Mouse (Mus musculus): ENCODE results near the gene Bmp10. TPM values are rescaled to one million over a fixed set of nuclear protein-coding genes. Genes with fewer than 3 reads are reported as not detected.

Bmp10 gene
- not detected in 2 replicates for polyA plus RNA-seq (2012; rRNA removed)

DNA sequence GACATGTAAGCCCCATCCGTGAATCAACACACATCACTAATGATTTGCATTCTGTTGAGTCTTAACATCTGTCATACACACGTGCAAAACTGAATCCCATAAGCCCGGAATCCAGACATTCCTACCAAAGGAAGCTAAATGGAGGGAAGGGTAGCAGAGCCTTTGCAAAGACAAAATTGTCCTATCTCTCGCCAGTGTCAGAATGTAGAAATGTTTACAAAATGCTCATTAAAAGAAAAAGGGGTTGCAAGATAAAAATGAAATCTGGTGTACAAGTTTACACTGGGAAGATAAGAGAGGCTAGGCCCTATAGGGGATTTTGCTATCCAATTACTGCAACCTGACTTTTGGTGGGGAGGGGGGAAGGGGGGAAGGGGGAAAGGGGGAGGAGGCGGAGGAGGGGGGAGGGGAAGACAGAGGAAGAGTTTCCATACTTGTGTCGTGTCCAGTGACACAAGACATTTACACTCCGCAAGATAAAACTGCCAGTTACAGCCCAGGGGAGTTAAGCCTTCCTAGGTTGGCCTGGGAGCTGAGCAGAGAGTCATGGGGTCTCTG is at the start of gene Bmp10:
Bmp10 (plus strand) TSS at position 508 of the 558 bp plus-strand sequence.
- DNase-seq (ENCODE audit: low read depth): no peak

DNA sequence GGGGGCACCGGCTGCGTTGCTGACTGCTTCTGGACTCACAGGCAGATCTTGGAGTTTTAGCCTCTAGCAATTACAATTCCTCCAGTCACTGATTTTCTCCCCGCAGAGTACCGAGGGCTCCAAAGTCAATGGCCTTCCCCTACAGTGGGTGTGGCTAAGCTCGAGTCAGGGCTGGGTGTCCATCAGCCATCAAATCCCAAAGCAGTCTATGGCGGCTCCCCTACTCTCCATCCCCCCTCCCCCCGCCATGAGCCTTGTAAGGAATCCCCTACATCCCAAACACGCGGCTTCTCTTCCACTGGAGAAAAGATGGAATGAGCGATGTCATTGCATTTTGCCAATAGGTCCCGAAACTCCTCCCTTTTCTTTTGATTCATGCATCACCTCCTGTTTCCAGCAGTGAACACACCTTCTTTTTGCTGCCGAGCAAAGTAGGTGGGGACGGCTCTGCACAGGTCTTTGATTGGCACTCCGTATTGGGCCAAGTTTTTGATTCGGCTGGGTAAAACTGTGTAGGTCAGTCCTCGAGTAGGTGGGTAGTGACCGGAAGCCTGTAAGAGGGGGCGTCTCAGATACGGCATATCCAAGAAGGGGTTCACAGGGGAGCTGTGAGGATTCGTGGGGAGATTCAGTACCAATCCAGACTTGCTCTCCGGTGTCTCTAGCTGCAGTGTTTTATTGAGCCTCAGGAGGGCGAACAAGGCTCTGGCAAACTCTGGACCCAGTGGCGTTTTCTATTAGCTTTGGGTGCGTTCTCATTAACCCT is 44.7 kb upstream of the Bmp10 start:
- no peak for DNase-seq (ENCODE audit: low read depth)

DNA sequence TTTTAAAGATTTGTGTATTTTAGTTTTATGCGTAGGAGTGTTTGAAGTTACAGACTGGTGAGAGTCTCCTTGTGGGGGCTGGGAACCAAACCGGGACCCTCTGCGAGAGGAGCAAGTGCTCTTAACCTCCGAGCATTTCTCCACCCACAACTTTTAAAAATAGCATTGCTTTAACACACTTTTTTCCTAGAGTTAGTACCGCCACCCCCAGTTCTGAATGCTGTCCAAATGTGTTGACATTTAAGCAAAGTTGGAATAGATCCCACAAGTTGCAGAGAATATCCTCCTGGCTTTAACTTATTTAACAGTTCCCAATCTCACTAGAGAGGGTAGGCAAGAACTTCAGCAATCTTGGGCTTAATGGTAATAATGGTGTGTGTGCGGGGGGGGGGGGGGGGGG is 44.0 kb upstream of the Bmp10 start:
- no peak for DNase-seq (ENCODE audit: low read depth)

DNA sequence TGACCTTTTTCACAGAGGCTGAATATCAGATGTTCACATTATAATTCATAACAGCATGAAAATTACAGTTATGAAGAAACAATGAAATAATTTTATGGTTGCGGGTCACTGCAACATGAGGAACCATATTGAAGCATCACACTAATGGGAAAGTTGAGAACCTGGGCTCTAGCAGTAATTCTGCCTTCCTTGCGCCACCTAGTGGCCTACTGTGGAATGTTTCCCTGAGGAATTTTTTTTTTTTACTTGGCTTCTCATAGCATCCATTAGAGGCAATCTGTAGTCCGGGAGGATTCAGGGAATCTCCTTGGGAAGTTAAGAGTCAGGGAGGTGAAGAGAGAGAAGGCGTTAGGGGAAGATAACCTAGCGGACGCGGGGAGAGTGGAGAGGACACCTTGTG is 42.6 kb upstream of the Bmp10 start:
- no peak for DNase-seq (ENCODE audit: low read depth)

DNA sequence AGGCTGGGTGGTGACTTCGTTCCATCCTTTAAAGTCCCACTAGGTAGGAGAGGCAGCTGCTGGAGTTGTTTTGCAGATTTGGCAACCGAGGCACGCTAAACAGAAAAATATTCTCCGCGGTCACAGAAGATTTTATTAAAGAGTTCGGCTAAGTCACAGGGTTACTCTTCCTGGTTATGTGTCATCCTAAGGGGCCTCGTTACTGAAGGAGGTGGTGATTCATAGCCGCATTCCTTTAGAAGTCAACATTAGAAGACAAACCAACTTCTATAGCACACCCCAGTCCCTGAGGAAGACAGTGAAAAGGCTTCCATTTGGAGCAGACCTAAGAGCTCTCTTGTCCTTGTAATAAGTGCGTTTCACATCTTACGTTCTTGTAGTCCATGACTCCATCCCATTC is 42.1 kb upstream of the Bmp10 start:
- no peak for DNase-seq (ENCODE audit: low read depth)

DNA sequence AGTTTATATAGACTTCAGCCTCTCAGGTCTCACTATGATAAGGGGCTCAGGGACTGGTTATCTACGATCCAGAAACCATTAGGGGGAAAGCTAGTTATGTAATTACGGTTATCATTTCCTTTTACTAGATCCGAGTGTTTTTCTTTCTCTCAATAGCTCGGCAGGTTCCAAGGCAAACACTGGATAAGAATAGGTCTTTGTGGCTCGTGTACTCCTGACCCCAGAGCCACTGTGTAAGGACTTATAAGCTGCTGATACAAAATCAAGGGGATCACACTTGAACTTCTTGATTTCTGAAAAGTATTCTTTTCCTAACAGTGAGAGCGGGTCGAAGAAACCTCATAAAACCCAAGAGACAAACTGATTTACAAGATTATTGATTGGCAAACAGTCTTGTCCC is 39.9 kb upstream of the Bmp10 start, which contains the start of gene Gkn3:
Gkn3 (minus strand) TSS at position 59 of the 400 bp plus-strand sequence.
- DNase-seq (ENCODE audit: low read depth): no peak

DNA sequence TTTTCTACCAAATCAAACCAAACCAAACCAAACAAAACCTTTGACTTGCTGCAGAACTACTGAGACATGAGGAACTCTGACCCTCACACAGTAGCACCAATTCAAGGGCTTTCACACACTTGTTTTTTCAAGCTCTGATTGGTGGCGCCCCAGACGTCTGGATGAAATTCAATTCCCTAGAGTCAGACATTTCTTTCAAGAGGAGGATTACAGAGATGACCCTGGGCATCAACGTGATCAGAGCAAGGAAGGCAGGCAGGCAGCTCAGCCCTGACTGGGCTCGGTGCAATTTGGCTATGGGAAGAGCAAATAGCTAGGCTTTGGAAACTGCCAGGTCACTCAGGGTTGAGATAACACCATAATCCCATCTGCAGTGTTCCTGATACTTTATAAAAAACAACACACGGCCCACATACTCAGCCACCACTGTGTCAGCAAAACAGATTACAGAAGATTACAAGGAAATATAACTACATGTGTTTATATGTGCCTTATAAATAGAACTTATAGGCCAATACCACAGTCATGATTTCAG is 39.3 kb upstream of the Bmp10 start:
- no peak for DNase-seq (ENCODE audit: low read depth)

DNA sequence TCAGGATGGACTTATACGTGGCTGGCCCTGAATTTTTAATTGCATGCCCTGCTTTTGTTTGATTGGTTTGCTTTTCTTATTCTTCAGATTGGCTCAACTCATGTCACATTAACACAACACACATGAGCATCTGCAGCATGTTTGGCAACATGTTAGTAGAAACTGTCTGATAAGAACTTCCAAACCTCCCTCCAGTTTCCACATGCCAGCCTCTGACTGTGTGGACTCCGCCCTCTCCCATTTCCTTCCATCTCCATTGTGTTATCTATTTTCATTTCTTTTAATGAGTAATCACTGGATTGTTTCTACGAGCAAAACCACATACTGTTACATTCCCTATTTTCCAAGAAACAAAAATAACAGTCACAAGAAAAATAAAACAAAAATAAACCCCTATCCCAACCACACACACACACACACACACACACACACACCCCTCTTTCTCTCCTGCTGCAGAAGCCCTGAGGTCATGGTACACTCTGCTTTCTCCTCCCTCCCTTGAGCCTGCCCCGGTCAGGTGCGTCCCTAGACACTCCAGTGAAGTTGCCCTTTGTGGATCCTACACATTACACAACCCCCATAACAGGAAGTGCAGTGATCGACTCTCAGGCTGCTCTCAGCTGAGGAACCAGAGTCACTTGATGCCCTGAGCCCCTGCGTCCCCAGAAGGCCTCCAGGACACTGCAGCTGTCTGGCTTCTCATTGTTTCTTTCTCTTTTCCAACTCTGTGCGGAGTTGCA is 35.2 kb upstream of the Bmp10 start:
- DNase-seq (ENCODE audit: low read depth): no peak

DNA sequence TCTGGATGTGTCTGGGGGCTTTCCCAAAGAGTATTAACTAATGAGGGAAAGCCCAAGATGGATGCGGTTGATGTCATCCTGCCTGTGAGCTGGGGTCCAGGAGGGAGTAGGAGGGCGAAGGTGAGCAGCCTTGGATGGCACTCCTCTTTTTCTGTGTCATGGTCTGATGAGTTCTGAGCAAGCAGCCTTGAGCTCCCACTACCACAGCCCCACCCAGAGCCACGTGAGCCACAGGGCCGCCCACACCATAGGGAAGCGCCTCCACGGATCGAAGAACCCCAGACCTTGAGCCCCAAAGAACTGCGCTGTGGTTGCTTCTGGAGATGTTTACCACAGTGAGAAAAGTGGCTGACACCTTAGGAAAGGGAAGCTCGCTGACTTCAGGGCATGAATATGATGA is 34.0 kb upstream of the Bmp10 start:
- DNase-seq (ENCODE audit: low read depth): no peak

DNA sequence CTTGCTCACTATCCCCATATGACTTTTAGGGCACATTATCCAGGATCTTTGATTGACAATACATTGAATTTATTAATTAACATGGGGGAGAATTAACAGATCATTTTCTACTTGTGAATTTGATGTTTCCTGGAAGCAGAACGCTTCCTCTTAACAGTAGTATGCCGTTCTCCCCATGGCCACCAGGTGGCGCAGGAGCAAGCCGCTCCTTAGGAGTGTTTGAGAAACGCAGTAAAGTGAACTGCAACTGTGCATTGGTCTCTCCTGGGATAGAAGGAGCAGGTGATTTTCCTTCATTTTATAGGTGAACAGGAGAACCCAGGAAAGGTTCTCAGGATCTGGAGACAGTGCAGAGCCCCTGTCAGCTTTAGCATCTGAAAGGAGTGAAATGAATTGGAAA is 29.7 kb upstream of the Bmp10 start:
- no peak for DNase-seq (ENCODE audit: low read depth)

DNA sequence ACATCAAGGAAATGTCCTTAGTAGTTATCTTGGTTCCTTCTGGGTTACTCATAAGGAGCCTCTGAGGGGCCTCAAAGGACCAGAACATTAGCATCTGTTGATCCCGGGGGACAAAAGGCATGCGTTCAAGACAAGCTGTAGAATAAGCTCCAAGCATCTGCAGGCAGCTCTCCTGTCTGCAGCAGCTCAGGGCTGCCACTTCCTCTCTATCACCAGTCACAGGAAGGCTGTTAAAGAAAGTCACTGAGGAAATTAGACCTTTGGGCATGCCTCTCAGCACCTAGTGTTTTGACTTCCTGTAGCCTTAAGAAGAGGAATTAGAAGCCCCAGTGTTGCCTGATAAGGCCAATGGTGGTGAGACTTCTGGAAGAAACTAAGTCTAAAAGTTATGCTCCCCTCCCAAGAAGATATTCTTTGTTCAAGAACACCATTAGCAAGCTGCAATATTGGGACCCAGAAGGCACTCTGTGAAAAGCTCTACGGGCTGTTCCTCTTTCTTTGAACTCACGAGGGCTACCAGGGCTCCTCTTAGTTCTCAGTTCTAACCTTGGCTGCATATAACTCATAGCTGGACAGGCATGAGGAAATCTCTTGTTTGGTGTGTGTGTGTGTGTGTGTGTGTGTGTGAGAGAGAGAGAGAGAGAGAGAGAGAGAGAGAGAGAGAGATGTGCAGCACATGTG is 28.8 kb upstream of the Bmp10 start:
- DNase-seq (ENCODE audit: low read depth): no peak

DNA sequence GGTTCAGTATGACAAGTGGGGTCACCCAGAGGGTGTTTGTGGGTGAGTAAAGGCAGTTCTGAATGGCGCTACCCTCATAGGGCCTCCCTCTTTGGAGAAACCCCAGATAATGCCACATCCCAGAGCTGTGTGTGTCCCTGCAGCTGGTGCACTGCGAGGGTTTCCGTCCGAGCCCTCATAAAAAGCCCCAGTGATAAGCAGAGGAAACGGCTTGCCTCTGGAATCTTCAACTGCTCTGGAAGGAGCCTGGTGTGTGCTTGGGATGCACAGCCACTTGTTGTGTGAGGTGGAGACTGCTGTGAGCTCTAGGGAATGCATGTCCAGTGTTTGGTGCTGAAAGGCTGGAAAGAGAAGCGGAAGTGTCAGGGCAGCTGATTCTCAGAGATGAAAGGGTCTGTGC is 27.3 kb upstream of the Bmp10 start:
- DNase-seq (ENCODE audit: low read depth): no peak

DNA sequence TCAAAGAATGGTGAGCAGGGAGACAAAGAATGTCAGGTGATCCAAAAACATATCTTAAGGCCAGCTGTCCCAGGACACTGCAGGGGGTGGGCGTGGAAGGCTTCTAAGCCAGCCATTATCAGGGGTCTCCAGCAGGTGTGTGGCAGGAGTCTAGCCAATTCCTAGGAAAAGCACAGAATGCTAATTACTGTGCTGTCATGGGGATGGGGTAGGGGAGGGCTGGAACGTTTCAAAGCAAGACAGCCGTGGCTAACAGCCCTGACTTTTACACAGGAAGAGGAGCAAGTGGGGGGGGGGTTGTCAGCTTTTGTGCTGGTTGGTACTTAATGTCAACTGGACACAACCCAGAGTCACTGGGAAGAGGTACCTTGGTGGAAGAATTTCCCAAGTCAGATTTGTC is 16.8 kb upstream of the Bmp10 start:
- no peak for DNase-seq (ENCODE audit: low read depth)

DNA sequence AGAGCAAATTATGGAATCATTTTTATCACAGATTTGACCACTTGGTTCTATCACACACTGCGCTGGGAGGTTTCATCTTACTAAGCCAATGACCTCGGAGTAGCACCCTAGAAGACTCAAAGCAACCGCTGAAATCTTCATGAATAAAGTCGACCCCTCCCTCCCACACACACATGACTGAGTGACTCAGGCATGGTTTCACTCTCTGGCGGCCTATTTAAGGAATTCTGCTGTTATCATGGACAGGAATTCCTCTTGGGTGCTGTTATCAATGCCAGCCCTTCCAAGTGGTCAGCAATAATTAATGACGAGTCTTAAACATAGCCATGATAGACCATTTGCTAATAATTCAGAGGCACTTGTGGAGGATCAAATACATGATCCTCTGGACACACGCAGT is 6.5 kb upstream of the Bmp10 start:
- DNase-seq (ENCODE audit: low read depth): no peak

DNA sequence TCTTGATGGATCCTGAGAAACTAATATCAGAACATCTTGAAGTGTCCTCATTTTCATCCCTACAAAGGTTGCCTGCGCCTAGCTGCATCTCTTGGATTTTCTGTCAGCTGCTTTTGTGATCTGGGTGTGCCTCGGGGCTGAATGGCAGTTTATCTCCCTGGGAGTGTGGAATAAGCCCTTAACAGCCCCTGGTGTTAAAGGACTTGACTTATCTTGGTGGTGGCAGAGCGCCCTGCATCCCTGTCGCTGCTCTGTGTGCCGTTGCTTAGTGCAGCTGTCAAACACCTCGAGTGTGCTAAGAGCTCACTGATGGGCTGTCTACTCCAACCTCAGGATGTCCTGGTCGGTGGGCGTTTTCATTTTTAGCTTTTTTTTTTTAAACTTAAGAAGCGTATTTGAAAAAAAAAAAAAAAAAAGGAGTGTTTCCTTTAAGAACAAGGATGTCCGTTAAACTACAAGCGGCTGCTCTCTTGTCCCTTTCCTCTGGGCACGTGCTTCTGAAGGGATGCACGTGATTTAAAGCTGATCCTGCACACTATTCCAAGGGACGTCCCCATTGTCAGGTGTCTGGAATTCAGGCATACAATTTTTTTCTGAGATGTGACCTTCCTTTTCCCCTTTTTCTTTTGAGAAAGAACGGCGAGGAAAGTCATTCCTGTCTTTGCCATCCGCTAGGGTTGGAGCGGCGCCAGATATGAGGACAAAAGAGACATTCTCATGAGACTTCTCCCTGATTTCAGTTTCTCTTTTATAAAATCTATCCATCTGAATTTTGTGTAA is 4.6 kb upstream of the Bmp10 start:
- DNase-seq (ENCODE audit: low read depth): no peak

DNA sequence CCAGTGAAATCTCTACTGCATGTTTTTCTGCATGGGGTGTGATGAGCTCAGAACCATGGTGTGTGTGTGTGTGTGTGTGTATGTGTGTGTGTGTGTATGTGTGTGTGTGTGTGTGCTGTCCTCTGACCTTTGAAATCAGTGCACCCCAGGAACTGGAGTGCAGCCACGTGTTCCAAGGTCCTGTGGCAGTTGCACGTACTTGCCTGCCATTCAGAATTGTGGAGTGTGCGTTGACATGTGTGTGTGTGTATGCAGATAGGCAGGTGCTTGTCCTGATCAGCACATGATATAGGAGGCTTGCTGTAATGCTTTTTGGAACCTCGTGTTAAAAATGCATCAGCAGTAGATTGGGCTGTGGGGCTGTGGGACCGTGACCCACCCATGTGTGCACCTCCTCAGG is 1.8 kb upstream of the Bmp10 start:
- DNase-seq (ENCODE audit: low read depth): no peak

DNA sequence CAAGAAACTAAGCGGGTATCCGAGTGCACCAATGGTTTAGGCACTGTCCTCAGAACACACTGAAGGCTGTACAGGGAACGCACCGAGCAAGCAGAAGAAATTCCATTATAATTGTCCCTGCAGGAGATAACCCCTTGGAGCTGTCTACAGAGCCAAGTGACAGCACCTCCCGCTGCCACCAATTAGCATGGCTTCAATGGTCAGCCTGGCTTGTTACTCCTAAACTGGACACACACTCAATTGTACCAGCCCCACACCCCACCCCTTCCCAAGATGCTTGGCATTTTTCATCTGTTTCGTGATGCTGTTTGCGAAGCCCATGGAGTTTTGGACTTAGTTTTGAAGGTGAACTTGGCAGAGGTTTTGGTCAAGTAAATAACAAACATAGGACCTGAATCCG is 1.2 kb upstream of the Bmp10 start:
- DNase-seq (ENCODE audit: low read depth): no peak

DNA sequence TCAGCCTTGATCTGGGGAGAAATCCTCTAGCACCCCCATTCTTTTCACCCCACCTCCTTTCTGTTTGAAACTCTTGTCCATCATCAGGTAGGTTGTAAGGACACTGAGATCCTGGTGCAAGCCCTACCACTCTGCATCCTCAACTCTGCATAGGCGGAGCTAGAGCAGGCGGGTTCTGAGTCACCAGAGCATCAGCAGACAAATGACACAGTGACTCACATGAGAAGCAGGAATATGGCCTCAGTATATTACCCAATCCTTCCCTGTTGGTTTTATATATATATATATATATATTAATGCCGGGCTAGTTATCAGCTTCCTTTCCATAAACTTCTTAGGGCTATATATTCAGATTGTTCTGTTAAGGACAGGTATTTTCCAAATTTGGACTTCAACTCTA is 7.0 kb downstream of the Bmp10 start:
- DNase-seq (ENCODE audit: low read depth): no peak

DNA sequence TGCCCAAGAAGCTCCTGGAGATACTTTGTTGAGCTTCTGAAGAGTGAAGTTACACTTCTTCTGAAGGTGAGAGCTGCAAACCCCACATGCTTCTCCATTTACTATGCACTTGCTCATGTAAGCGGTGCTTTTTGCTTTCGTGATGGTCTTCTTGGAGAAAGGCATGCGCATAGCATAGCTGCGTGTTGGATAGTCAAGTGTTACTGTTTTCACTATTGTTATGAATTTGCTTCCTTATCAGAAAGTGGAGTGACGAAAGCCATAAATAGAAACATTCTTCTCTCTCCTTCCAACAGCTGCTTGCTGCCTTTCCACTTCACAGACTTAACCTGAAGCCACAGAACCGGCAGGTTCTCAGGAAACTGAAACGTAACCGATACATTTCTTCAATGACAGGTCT is 8.0 kb downstream of the Bmp10 start:
- DNase-seq (ENCODE audit: low read depth): no peak

DNA sequence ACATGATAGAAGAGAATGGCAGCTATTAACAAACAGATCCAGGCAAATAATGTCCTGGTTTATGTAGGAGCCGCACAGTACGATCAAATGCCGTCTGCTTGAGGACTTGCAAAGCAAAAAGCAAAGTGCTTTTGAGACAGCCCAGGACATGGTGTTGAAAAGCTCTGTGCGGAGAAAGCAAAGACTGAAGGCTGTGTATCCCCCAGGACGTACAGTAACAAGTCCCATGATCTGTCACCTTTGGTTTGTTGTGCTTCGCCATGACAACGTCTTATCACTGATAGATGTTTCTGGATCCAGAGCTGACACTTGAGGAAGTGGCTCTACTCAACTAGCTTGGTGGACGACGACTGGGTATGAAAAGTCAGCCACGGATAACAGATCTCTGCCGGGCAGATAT is 14.5 kb downstream of the Bmp10 start:
- DNase-seq (ENCODE audit: low read depth): no peak

DNA sequence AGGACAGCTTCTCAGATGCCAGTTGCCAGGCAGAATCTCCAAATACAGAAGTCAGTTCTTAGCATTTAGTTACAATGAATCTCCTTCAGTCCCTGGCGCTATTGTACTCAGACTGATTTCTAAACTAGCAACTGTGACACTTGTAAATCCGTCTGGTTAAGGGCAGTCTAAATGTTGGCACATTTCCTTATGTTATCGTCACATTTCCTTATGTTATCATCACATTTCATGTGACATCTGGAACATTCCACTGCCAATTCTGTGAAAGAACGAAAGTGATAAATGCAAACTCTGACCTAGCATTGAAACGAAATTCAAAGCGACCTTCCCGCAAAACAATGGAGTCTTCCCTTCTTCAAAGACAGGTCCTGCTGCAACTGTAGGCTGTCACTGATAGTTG is 16.4 kb downstream of the Bmp10 start:
- no peak for DNase-seq (ENCODE audit: low read depth)
